Mouse (Mus musculus) limb, embryonic 10.5 days (tissue): ENCODE data around the gene Mt3. TPM values are rescaled to one million over a fixed set of nuclear protein-coding genes. Genes with fewer than 3 reads are reported as not detected.

ENCODE experiments used
- DNase-seq: peaks from one replicate; pipeline ENCODE4 v3.0.0-alpha.2; 2017; ENCODE audit warnings: low spot score
- H3K27ac ChIP-seq: fragments of 300-500 bp; sonication (generic); 2 replicates; pipeline ENCODE4 v1.5.1; 2016; ENCODE audit warnings: mild to moderate bottlenecking
- H3K27me3 ChIP-seq: fragments of 300-500 bp; sonication (generic); 2 replicates; pipeline ENCODE4 v1.6.1; 2016; ENCODE audit warnings: low read depth, mild to moderate bottlenecking; ENCODE audit not compliant: poor library complexity, severe bottlenecking
- H3K36me3 ChIP-seq: fragments of 300-500 bp; sonication (generic); 2 replicates; pipeline ENCODE4 v1.6.1; 2016; ENCODE audit warnings: mild to moderate bottlenecking, moderate library complexity
- H3K4me1 ChIP-seq: fragments of 300-500 bp; sonication (generic); 2 replicates; pipeline ENCODE4 v1.6.1; 2016
- H3K4me3 ChIP-seq: fragments of 300-500 bp; sonication (generic); 2 replicates; pipeline ENCODE4 v1.5.1; 2016; ENCODE audit warnings: mild to moderate bottlenecking, moderate library complexity
- H3K9me3 ChIP-seq: fragments of 300-500 bp; sonication (generic); replicated peaks from 2 replicates; pipeline ENCODE4 v1.6.1; 2016; ENCODE audit warnings: mild to moderate bottlenecking
- WGBS: fragments of 180-500 bp; shearing (Covaris S2); methylation state at CpG from one replicate; pipeline ENCODE4 v1.1.7; 2016; 5-methylcytosine and 5-hydroxymethylcytosine counted together
- polyA plus RNA-seq: library from polyadenylated mRNA; unstranded; fragments of >200 nt; fragmentation: Nextera tagmentation; extraction: Ambion mirVana; gene quantifications from 2 replicates; pipeline ENCODE4 v1.2.1, GENCODE M21; 2016

Mt3 gene
- polyA plus RNA-seq, 1 experiment from 2014 or later = 0.30 TPM

DNA sequence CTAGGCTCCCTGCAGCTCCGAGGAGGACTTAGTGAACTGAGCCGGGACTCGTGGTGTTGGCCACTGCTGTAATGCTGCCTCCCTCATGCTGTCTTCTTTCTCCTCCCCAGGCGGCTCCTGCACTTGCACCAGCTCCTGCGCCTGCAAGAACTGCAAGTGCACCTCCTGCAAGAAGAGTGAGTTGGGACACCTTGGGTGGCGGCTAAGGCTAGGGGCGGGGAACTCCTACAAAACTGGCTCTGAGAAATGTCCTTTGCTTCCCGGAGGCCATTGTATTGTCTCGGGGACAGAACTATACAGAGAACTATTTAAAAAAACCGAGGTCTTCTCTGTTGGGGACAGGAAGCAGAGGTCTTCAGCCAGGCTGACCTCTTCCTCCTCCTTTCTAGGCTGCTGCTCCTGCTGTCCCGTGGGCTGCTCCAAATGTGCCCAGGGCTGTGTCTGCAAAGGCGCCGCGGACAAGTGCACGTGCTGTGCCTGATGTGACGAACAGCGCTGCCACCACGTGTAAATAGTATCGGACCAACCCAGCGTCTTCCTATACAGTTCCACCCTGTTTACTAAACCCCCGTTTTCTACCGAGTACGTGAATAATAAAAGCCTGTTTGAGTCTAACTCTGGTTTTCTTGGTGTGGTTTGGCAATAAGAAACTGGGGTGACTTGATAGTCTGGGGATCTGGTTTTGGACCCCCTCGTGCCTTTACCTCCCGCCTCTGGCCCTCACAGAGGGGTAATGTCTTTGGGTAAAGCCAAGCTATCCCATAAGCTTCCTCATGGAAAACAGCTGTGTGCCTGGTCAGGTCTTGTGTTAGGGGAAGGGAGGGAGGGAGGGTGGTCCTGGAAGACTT, 27.5 kb downstream of the Mt3 start:
- Histone ChIP-seq H3K36me3 (no peaks in the 10 kb centered on the region), H3K4me3 (peak overlapping the region; percentile 52), H3K27ac (0 out of 2 replicates have a peak overlapping the region, but pooled peaks have one; percentile 21), H3K9me3 (no peaks in the 10 kb centered on the region), H3K4me1 (peaks cover 43% of the 10 kb centered on the region), H3K27me3 (peaks cover 100% of the 10 kb centered on the region)
- peak; percentile 54 for DNase-seq
- 5% methylated on average over 25 of the region's 25 CpGs for WGBS

DNA sequence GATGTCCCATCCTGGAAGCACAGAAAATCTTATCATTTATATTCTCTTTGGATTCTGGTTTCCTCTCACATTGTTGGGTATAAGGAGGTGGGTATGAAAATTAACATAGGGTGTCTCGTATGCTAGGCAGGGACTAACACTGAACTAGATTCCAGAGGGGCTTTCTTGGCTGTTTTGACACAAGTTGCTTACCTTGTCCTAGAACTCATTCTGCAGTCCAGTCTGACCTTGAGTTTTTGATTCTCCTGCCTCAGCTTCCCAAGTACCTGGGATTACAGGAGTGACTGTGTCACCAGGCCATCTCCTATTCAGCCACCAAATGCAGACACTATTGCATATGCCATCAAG, 28.1 kb downstream of the Mt3 start:
- Histone ChIP-seq H3K4me3 (no peak overlapping the region), H3K9me3 (no peaks in the 10 kb centered on the region), H3K27ac (no peak overlapping the region), H3K4me1 (peaks cover 43% of the 10 kb centered on the region), H3K36me3 (no peaks in the 10 kb centered on the region), H3K27me3 (peaks cover 100% of the 10 kb centered on the region)
- 74% methylated on average over 1 of the region's 1 CpGs for WGBS
- DNase-seq = no peak

DNA sequence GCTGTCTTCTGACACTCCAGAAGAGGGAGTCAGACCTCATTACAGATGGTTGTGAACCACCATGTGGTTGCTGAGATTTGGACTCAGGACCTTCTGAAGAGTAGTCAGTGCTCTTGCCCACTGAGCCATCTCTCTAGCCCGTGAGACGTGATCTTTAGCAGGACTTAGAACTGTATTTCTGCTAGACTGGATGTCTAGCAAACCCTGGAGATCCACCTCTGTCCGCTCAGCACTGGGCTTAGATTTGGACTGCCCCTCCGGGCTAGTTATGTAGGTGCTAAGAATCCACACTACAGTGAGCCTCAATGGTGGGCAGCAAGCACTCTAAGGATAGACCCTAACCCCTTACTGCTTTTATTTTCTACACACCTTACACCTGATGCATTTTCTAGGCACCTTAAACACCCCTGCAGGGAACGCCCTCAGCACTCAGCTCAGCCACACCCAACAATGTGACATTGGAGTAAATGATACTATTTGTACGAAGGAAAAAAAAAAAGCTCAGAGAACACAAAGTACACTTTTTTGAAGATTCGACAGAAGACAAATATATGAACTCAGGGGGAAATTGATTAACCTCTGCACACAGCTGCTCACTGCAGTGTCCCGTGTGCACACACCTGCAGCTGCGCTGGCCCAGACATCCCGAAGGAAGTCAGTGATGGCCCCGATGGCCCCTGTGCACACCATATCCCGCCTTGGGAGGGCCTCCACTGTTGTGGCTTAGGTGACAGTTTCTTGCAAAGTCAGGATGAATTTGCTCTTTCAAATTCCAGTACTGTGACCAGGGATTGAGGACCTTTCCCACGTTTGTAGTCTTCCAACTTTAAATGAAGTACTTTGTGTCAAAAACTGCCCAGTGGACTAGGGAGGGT, 29.9 kb downstream of the Mt3 start:
- Histone ChIP-seq H3K36me3 (no peaks in the 10 kb centered on the region), H3K27ac (no peak overlapping the region), H3K9me3 (no peaks in the 10 kb centered on the region), H3K27me3 (peaks cover 100% of the 10 kb centered on the region), H3K4me1 (peaks cover 55% of the 10 kb centered on the region), H3K4me3 (peak overlapping the region; percentile 38; the same call in 1 of the 2 replicates)
- 65% methylated on average over 13 of the region's 13 CpGs for WGBS
- DNase-seq = no peak

DNA sequence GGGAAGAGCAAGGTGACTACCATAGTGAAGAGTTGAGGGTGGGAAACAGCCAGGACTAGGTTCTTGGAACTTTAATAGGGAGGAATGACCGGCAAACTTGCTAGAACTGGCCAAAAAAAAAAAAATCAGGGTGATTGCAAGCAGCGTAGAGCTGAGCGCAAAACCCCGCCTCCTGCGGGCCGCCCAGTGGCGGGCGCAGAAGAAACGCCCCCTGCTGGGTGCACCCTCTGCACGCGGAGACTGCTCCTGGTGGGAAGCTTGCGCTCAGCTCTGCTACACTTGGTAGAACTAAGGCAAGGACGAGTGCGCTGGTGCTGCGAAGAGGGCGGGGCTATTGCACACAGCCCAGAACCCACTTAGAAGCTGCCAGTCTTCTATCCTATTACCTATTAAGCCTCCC, 30.7 kb downstream of the Mt3 start:
- Histone ChIP-seq H3K9me3 (no peaks in the 10 kb centered on the region), H3K4me1 (peaks cover 61% of the 10 kb centered on the region), H3K36me3 (no peaks in the 10 kb centered on the region), H3K27ac (no peak overlapping the region), H3K27me3 (peaks cover 100% of the 10 kb centered on the region), H3K4me3 (peak overlapping the region; percentile 38)
- peak; percentile 78 for DNase-seq
- WGBS = 0% methylated on average over 16 of the region's 16 CpGs

DNA sequence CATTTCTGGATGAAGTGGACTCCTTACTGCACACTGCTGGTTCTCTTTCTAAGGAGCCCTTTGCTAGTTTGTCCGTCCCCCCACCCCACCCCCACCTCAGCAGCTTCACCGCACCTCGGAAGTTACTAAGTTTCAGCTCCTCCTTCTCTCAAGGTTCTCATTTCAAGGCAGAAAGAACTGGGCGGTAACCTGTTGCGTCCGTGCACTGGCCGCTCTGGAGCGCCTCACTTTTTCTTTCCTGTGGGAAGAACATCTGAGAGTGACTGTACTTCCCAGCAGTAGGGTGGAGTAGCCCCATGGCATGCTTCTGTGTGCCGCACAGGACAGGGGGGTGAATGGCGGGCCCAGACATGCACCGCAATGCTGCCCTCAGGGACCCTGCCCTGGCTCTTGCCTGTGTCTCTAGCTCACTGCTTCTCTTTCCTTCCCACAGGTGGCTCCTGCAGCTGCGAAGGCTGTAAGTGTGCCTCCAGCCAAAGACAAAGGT, 32.0 kb downstream of the Mt3 start:
- no peak for DNase-seq
- Histone ChIP-seq H3K27ac (no peak overlapping the region), H3K4me3 (0 out of 2 replicates have a peak overlapping the region, but pooled peaks have one; percentile 11), H3K4me1 (peaks cover 52% of the 10 kb centered on the region), H3K9me3 (no peaks in the 10 kb centered on the region), H3K27me3 (peaks cover 97% of the 10 kb centered on the region), H3K36me3 (no peaks in the 10 kb centered on the region)
- WGBS = 14% methylated on average over 12 of the region's 12 CpGs

DNA sequence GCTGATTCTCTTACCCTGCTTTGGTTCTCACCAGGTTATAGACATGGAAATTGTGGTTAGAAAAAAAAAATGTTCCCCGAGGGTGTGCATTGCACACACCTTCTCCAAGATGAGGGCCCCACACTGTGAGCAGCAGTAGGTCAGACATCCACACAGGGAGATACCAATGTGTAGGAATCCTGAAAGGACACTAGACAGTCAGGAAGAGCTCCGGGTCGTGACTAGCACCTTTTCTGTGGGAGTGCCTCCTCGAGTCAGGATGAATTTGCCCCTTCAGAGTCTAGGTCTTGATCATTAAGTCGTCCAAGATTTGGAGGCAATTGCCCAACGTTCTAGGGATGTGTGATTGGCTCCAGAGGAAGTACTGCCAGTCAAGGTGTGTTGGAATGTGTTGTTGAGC, 33.4 kb downstream of the Mt3 start:
- no peak for DNase-seq
- Histone ChIP-seq H3K36me3 (no peaks in the 10 kb centered on the region), H3K4me1 (peaks cover 44% of the 10 kb centered on the region), H3K4me3 (no peak overlapping the region), H3K27ac (no peak overlapping the region), H3K27me3 (peaks cover 95% of the 10 kb centered on the region), H3K9me3 (no peaks in the 10 kb centered on the region)
- WGBS = 64% methylated on average over 6 of the region's 6 CpGs

DNA sequence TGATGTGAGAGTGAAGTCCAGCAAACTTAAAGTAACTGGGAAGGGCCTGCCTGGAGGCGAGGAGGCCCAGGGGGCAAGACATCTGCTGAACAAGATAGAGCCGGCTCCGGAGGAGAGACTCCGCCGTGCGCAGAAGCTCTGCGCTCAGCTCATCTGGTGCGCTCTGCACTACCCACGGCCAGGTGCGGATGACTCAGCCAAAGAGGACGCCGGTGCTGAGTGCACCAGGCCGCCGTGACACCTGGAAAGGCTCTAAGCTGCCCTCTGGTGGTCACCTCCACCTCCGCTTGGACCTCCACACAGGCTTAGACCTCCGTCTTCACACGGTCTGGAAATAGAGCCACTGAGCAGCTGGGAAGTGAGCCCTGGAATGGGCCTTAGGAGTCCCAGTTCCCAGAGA, 34.1 kb downstream of the Mt3 start:
- Histone ChIP-seq H3K27me3 (peaks cover 87% of the 10 kb centered on the region), H3K4me1 (peaks cover 52% of the 10 kb centered on the region), H3K36me3 (no peaks in the 10 kb centered on the region), H3K27ac (0 out of 2 replicates have a peak overlapping the region, but pooled peaks have one; percentile 23), H3K9me3 (no peaks in the 10 kb centered on the region), H3K4me3 (peak overlapping the region; percentile 29)
- DNase-seq = peak; percentile 81
- 2% methylated on average over 17 of the region's 17 CpGs for WGBS

DNA sequence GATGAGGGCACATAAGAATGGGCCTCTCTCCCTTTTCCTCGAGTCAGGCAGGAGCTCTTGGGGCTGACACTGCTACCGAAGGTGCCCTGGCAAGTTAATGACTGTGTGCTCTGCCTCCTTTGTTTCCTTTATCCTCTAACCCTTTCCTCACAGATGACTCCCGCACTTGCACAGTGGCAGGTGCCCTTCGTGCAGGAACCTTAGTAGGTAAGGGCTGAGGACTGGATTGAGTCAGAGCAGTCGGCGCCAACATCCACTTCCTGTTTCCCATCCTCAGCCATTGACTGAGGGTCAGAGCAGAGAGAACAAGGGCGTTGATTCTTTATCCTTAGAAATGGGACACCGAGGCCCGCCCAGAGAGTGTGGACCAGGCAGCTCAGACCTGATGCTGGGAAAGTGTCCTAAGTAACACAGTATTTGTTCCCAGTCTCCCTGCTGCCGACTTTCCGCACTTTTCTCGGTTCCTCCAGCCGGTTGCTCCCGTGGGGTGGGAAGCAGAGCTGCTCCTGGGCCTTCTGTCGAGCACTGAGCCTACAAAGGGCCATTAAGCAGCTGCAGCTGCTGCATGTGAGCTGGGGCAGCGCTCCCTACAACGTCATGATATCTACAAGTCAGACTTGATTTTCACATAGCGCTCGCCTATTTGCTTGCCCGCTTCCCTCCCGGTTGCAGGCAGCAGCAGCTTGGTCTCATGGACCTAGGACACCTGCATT, 35.0 kb downstream of the Mt3 start:
- Histone ChIP-seq H3K4me1 (peaks cover 52% of the 10 kb centered on the region), H3K36me3 (no peaks in the 10 kb centered on the region), H3K27me3 (peaks cover 78% of the 10 kb centered on the region), H3K4me3 (0 out of 2 replicates have a peak overlapping the region, but pooled peaks have one; percentile 13), H3K9me3 (no peaks in the 10 kb centered on the region), H3K27ac (peak overlapping the region; percentile 23; the same call in 1 of the 2 replicates)
- no peak for DNase-seq
- 36% methylated on average over 21 of the region's 21 CpGs for WGBS

DNA sequence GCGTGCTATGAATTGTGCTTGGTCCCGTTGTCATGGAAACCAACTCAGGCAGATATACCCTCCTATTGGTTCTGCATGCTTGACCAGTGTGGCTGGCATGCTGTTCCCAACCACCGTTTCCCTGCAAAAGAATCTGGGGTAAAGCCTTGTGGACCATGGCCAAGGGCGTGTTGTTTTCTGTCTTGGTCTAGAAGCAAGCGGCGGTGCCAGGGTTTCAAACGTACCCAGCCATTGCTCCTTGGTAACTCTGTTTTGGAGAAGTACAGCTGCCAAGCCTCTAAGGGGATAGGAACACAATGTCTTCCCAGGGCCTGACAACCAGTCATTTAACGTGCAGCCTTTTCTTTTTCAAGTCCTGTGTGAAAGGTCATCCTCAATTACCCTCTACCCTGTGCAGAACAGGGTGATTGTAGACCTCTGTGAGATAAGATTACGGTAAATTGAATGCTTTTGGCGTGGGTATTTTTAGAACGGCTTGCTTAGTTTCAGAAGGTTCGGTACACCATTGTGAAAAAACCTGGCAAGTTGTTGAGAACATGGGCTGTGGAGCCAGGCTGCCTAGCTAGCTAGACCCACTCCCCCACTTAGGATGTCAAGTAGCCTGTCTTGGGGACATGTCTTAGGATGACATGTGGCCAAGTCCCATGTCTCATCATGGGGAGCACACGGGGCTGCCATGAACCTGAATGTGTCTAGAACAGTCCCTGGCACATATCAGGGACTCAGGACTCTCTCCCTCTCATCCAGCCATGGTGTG, 37.0 kb downstream of the Mt3 start:
- Histone ChIP-seq H3K4me1 (peaks cover 38% of the 10 kb centered on the region), H3K27ac (no peak overlapping the region), H3K9me3 (no peaks in the 10 kb centered on the region), H3K27me3 (peaks cover 58% of the 10 kb centered on the region), H3K36me3 (no peaks in the 10 kb centered on the region), H3K4me3 (no peak overlapping the region)
- 79% methylated on average over 13 of the region's 13 CpGs for WGBS
- no peak for DNase-seq

DNA sequence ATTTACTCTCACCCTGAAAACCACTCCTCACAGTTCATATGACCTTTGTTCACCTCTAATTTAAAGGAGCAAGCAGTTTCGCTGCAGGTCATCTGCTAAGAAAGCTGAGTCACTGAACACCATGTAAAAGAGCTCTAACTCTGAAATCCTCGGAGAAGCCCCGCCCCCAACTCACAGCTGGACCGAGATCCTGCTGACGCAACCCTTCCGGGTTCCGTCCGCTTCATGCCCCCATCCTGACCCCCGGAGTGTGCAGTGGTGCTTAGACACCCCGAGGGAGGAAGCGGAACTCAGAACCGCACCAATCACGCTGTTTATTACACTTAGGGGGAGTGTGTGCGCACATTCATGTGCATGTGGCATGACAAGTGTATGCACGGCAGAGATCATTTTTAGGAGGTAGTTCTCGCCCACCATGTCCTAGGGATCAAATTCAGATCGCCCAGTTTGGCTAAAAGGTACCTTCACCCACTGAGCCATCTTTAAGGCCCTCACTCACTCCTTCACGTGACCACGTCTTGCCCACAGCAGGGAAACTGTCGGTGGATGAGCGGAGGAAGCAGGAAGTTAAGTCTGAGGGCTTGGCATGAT, 38.8 kb downstream of the Mt3 start:
- H3K9me3 ChIP-seq = no peaks in the 10 kb centered on the region
- H3K27ac ChIP-seq = peak overlapping the region; percentile 36
- H3K27me3 ChIP-seq = peaks cover 41% of the 10 kb centered on the region
- H3K36me3 ChIP-seq = no peaks in the 10 kb centered on the region
- H3K4me3 ChIP-seq = peak overlapping the region; percentile 43
- DNase-seq = peak; percentile 65
- peaks cover 34% of the 10 kb centered on the region for H3K4me1 ChIP-seq
- 26% methylated on average over 21 of the region's 21 CpGs for WGBS

DNA sequence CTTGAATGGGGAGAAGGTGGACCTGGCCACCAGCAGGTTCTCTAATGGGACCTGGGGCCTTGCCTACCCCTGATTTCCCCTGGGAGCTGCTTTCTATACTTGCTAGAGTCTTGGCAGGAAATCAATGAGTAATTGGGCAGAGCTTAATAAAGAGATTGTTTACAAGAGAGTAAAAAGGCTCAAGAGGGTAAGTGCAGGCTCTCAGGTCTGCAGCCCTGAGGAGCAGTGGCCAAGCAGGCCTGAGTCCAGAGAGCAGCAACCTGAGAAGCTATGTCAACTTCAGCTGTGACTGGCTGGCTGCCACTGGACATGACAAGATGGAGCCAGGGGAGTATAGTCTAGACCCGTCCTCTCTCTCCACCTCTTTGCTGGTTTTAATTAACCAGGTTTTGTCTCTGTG, 40.5 kb downstream of the Mt3 start:
- H3K27me3 ChIP-seq = peaks cover 23% of the 10 kb centered on the region
- H3K27ac ChIP-seq = no peak overlapping the region
- peaks cover 17% of the 10 kb centered on the region for H3K4me1 ChIP-seq
- 37% methylated on average over 1 of the region's 1 CpGs for WGBS
- no peaks in the 10 kb centered on the region for H3K9me3 ChIP-seq
- DNase-seq = no peak
- no peak overlapping the region for H3K4me3 ChIP-seq
- no peaks in the 10 kb centered on the region for H3K36me3 ChIP-seq
